Mouse (Mus musculus) hindbrain, embryonic 10.5 days (tissue): ENCODE results near the gene Iqcd. TPM values are rescaled to one million over a fixed set of nuclear protein-coding genes. Genes with fewer than 3 reads are reported as not detected.
A peak's percentile ranks its signal among the peaks of the same experiment; 100 is the strongest.

Experiments
- DNase-seq: peaks from one replicate; pipeline ENCODE4 v3.0.0-alpha.2; 2017; ENCODE audit warnings: low spot score
- H3K27ac ChIP-seq: fragments of 300-500 bp; sonication (generic); 2 replicates; pipeline ENCODE4 v1.5.1; 2016; ENCODE audit warnings: mild to moderate bottlenecking, moderate library complexity
- H3K27me3 ChIP-seq: fragments of 300-500 bp; sonication (generic); 2 replicates; pipeline ENCODE4 v1.6.1; 2016; ENCODE audit warnings: mild to moderate bottlenecking; ENCODE audit not compliant: poor library complexity, insufficient read depth, severe bottlenecking
- H3K36me3 ChIP-seq: fragments of 300-500 bp; sonication (generic); 2 replicates; pipeline ENCODE4 v1.6.1; 2016; ENCODE audit warnings: mild to moderate bottlenecking, moderate library complexity
- H3K4me1 ChIP-seq: fragments of 300-500 bp; sonication (generic); replicated peaks from 2 replicates; pipeline ENCODE4 v1.6.1; 2016; ENCODE audit warnings: mild to moderate bottlenecking
- H3K4me3 ChIP-seq: fragments of 300-500 bp; sonication (generic); 2 replicates; pipeline ENCODE4 v1.5.1; 2016; ENCODE audit warnings: mild to moderate bottlenecking, moderate library complexity
- H3K9me3 ChIP-seq: fragments of 300-500 bp; sonication (generic); 2 replicates; pipeline ENCODE4 v1.6.1; 2016; ENCODE audit warnings: mild to moderate bottlenecking, moderate library complexity
- WGBS: fragments of 180-500 bp; shearing (Covaris S2); methylation state at CpG from one replicate; pipeline ENCODE4 v1.1.7; 2016; 5-methylcytosine and 5-hydroxymethylcytosine counted together
- polyA plus RNA-seq: library from polyadenylated mRNA; unstranded; fragments of >200 nt; fragmentation: Nextera tagmentation; extraction: Ambion mirVana; gene quantifications from 2 replicates; pipeline ENCODE4 v1.2.1, GENCODE M21; 2016

Gene Iqcd
- polyA plus RNA-seq, 1 experiment from 2014 or later, result 2.8 TPM

- Histone ChIP-seq H3K9me3 (no peaks in the 10 kb centered on the region), H3K27me3 (no peaks in the 10 kb centered on the region; the same call in 1 of the 2 replicates), H3K4me1 (peaks cover 33% of the 10 kb centered on the region), H3K27ac (no peak overlapping the region), H3K36me3 (no peaks in the 10 kb centered on the region), H3K4me3 (no peak overlapping the region)
- DNase-seq, result no peak
- 65% methylated on average over 7 of the region's 7 CpGs for WGBS
Measured at GRCm38 (mm10) chr5:120592141-120592540, 3.3 kb downstream of the Iqcd start.

GRCm38 (mm10) chr5:120594485-120594884 lies 5.7 kb downstream of the Iqcd start:
- Histone ChIP-seq H3K9me3 (no peaks in the 10 kb centered on the region), H3K4me3 (no peak overlapping the region), H3K4me1 (peaks cover 18% of the 10 kb centered on the region), H3K27ac (no peak overlapping the region), H3K36me3 (no peaks in the 10 kb centered on the region), H3K27me3 (no peaks in the 10 kb centered on the region)
- no peak for DNase-seq
- 82% methylated on average over 6 of the region's 6 CpGs for WGBS

- H3K4me1 ChIP-seq, result peaks cover 46% of the 10 kb centered on the region
- no peaks in the 10 kb centered on the region for H3K9me3 ChIP-seq
- WGBS, result 92% methylated on average over 6 of the region's 6 CpGs
- DNase-seq, result no peak
- no peak overlapping the region; the same call in 1 of the 2 replicates for H3K27ac ChIP-seq
- H3K4me3 ChIP-seq, result no peak overlapping the region
- H3K27me3 ChIP-seq, result no peaks in the 10 kb centered on the region
- no peaks in the 10 kb centered on the region for H3K36me3 ChIP-seq
Measured at GRCm38 (mm10) chr5:120599625-120600024, 10.8 kb downstream of the Iqcd start.

DNA sequence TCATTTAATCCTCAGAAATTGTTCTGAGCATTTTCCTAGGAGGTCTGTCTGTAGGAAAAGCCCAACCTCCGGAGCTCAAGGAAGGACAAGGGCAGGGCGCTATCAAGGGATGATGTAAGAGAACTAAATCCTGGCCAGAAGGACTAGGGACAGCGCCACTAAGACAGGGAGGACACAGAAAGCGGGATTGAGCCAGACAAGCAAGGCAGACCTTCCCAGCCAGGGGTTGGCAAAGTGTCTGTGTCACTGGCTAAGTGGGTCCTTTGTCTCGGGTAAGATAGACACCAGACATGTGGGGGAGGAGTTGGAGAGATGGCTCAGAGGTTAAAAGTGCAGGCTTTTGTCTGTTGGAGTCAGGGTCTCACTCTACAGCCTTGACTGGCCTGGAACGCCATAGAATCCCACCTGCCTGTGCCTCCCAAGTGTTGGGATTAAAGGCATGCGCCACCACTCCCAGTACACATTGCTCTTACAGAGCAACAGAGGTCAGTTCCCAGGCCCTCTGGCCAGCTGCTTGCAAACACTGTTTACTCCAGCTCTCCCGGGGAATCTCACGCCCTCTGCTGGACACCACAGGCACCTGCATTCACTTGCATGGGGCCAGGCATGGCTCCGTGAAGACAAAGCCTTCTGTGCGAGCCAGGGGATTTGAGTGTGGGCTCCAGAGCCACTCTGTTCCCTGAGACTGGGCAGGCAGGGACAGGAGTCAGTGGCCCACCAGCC lies 12.3 kb downstream of the Iqcd start:
- peak overlapping the region; percentile 54 for H3K27ac ChIP-seq
- no peaks in the 10 kb centered on the region for H3K27me3 ChIP-seq
- H3K36me3 ChIP-seq, result no peaks in the 10 kb centered on the region
- H3K4me3 ChIP-seq, result no peak overlapping the region
- peaks cover 45% of the 10 kb centered on the region for H3K4me1 ChIP-seq
- H3K9me3 ChIP-seq, result no peaks in the 10 kb centered on the region
- 63% methylated on average over 11 of the region's 11 CpGs for WGBS
- peak; percentile 54 for DNase-seq

DNA sequence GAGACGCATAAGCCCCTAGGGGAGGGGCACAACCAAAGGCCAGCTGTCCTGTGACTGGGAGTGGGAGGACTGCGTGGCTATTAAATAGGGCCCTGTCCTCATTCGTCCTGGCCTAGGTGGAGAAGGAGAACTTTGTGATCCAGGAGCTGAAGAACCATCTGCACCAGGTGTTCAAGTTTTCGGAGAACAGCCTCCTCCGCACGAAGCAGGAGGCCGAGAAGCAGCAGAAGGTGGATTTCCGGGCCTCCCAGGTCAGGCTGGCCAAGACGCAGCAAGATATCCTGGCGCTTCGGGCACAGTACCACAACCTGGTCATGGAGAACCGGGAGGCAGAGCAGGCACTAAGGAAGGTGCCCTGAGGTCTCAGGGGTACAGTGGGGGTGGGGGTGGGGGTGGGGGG lies 13.4 kb downstream of the Iqcd start:
- no peak for DNase-seq
- WGBS, result 90% methylated on average over 12 of the region's 12 CpGs
- no peaks in the 10 kb centered on the region for H3K9me3 ChIP-seq
- H3K36me3 ChIP-seq, result no peaks in the 10 kb centered on the region
- H3K4me3 ChIP-seq, result no peak overlapping the region
- H3K27me3 ChIP-seq, result no peaks in the 10 kb centered on the region
- peak overlapping the region; percentile 54; the same call in 1 of the 2 replicates for H3K27ac ChIP-seq
- H3K4me1 ChIP-seq, result peaks cover 45% of the 10 kb centered on the region

DNA sequence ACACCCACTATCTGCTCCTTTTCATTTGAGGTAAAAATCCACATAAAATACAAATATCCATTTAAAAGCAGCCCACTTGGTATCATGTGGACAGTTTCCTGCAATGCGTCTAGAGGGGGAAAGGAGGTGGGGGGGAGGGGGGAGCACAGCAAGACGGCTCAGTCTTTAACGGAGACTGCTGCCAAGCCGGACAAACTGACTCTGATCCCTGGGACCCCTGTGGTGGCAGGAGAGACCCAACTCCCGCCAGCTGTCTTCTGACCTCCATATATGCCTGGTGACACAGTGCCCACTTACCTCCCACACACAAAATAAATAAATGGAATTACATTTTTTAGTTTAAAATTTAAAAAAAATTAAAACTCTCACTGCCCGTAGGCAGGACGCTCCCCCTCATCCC lies 14.7 kb downstream of the Iqcd start:
- WGBS, result 63% methylated on average over 7 of the region's 7 CpGs
- Histone ChIP-seq H3K9me3 (no peaks in the 10 kb centered on the region), H3K4me3 (no peak overlapping the region), H3K36me3 (peaks cover 8% of the 10 kb centered on the region; the same call in 1 of the 2 replicates), H3K27ac (no peak overlapping the region), H3K4me1 (peaks cover 45% of the 10 kb centered on the region), H3K27me3 (no peaks in the 10 kb centered on the region)
- no peak for DNase-seq

DNA sequence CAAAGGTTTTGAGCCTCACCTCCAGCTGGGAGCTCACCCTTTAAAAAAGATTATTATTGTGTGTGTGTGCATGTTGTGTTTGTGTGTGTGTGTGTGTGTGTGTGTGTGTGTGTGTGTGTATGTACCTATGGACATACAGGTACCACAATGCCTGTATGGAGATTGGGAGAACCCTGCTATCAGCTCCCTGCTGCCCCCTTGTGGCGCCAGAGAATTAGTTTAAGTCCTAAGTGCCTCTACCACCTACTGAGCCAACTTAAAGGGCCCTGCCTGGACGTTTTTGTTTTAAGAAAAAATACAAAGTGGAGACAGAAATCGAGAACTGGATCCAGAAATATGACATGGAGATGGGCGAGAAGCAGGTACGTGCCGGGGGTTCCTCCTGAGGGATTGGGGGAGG lies 16.0 kb downstream of the Iqcd start:
- H3K36me3 ChIP-seq, result peaks cover 20% of the 10 kb centered on the region
- peak; percentile 82 for DNase-seq
- no peaks in the 10 kb centered on the region for H3K9me3 ChIP-seq
- H3K27ac ChIP-seq, result peak overlapping the region; percentile 81
- under 1% methylated on average over 6 of the region's 6 CpGs for WGBS
- peaks cover 39% of the 10 kb centered on the region for H3K4me1 ChIP-seq
- no peaks in the 10 kb centered on the region for H3K27me3 ChIP-seq
- H3K4me3 ChIP-seq, result peak overlapping the region; percentile 49

DNA sequence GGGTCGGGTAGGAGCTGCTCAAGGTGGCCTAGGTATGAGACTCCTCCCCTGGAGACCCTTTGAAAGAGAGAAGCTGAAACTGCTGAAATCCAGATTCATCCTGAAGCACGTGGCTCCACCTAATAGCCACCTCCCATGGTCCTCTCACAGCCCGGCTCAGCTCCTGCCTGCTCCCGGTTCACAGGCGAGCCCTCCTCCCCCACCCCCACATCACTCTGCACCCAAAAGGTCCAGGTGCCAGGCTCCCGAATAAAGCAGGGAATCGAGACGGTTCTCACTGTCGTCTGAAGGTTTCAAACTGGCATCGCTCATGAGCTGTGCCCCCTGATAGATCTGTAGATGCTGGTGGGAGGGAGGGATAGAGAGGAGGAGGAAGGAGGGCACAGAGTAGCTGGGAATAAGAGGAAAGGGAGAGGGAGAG lies 16.4 kb downstream of the Iqcd start:
- H3K4me1 ChIP-seq, result peaks cover 39% of the 10 kb centered on the region
- H3K36me3 ChIP-seq, result peaks cover 24% of the 10 kb centered on the region
- no peaks in the 10 kb centered on the region for H3K27me3 ChIP-seq
- peak overlapping the region; percentile 49 for H3K4me3 ChIP-seq
- no peak for DNase-seq
- no peaks in the 10 kb centered on the region for H3K9me3 ChIP-seq
- 4% methylated on average over 10 of the region's 10 CpGs for WGBS
- peak overlapping the region; percentile 81 for H3K27ac ChIP-seq

- Histone ChIP-seq H3K27me3 (no peaks in the 10 kb centered on the region), H3K9me3 (no peaks in the 10 kb centered on the region), H3K36me3 (peaks cover 27% of the 10 kb centered on the region), H3K27ac (peak overlapping the region; percentile 81), H3K4me3 (peak overlapping the region; percentile 49), H3K4me1 (peaks cover 34% of the 10 kb centered on the region)
- WGBS, result 2% methylated on average over 8 of the region's 8 CpGs
- peak; percentile 92 for DNase-seq
Measured at GRCm38 (mm10) chr5:120605688-120606087, 16.9 kb downstream of the Iqcd start.

DNA sequence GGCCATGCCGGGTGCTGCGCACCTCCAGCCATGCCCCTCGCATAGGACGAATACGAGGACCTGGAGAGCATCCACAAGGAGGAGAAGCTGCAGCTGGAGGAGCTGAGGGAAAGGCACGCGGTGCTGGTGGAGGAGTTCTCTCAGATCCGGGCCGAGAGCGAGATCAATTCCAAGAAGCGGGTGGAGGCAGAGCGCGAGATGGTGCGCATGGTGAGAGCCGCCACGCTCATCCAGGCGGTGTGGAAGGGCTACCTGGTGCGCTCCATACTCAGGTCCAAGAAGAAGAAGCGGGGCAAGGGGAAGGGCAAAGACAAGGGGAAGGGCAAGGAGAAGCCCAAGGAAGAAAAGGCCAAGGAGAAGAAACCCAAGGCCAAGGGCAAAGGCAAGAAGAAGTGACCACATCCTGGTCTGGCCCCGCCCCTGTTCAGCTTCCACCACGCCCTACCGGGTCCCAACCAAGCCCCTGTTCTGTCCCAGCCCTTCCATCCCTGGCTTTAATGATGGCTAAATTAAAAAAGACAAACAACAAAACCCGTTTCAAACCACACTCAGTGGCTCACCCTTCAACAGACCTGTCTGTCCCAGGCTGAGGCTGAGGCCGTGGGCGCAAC lies 17.9 kb downstream of the Iqcd start:
- no peak overlapping the region for H3K27ac ChIP-seq
- H3K36me3 ChIP-seq, result peaks cover 27% of the 10 kb centered on the region
- H3K4me3 ChIP-seq, result no peak overlapping the region
- H3K4me1 ChIP-seq, result peaks cover 34% of the 10 kb centered on the region
- no peak for DNase-seq
- H3K9me3 ChIP-seq, result no peaks in the 10 kb centered on the region
- no peaks in the 10 kb centered on the region for H3K27me3 ChIP-seq
- WGBS, result 66% methylated on average over 25 of the region's 25 CpGs

- no peak for DNase-seq
Measured at GRCm38 (mm10) chr5:120607335-120607734, 18.5 kb downstream of the Iqcd start.

GRCm38 (mm10) chr5:120609246-120609775 lies 20.5 kb downstream of the Iqcd start:
- 90% methylated on average over 16 of the region's 16 CpGs for WGBS
- no peak overlapping the region for H3K27ac ChIP-seq
- peaks cover 27% of the 10 kb centered on the region for H3K36me3 ChIP-seq
- H3K4me3 ChIP-seq, result no peak overlapping the region
- H3K4me1 ChIP-seq, result peaks cover 35% of the 10 kb centered on the region
- no peak for DNase-seq
- H3K9me3 ChIP-seq, result no peaks in the 10 kb centered on the region
- no peaks in the 10 kb centered on the region for H3K27me3 ChIP-seq

More at GRCm38 (mm10) chr5:120607335-120607734, 18.5 kb downstream of the Iqcd start:
- Histone ChIP-seq H3K9me3 (no peaks in the 10 kb centered on the region), H3K36me3 (peaks cover 27% of the 10 kb centered on the region), H3K27ac (no peak overlapping the region), H3K4me1 (peaks cover 34% of the 10 kb centered on the region), H3K27me3 (no peaks in the 10 kb centered on the region), H3K4me3 (no peak overlapping the region)
- WGBS, result 81% methylated on average over 3 of the region's 3 CpGs

- Histone ChIP-seq H3K36me3 (peaks cover 40% of the 10 kb centered on the region), H3K4me3 (peak overlapping the region; percentile 76; the same call in 1 of the 2 replicates), H3K27me3 (no peaks in the 10 kb centered on the region), H3K4me1 (peaks cover 27% of the 10 kb centered on the region), H3K9me3 (peaks cover 3% of the 10 kb centered on the region; the same call in 1 of the 2 replicates), H3K27ac (no peak overlapping the region)
- no peak for DNase-seq
- WGBS, result 93% methylated on average over 5 of the region's 5 CpGs
Measured at GRCm38 (mm10) chr5:120610906-120611305, 22.1 kb downstream of the Iqcd start.
